Mouse (Mus musculus) olfactory bulb, adult 2 months (tissue): Measurements from ENCODE around the gene Sbf2.

Experiments
- CTCF ChIP-seq: fragments of 200-500 bp; IDR thresholded peaks from 2 replicates; pipeline ENCODE4 v1.5.1; 2012; ENCODE audit warnings: low read depth, mild to moderate bottlenecking, low read length, moderate library complexity; ENCODE audit not compliant: insufficient read depth
- POLR2A ChIP-seq: fragments of 200-500 bp; IDR thresholded peaks from 2 replicates; pipeline ENCODE4 v1.6.1; 2012; ENCODE audit warnings: mild to moderate bottlenecking, low read depth, low read length, moderate library complexity; ENCODE audit not compliant: insufficient read depth

- no peak for TF ChIP-seq CTCF
- TF ChIP-seq POLR2A: no peak
These were observed 307.0 kb downstream of the Sbf2 start for GRCm38 (mm10) chr7:110307741-110308140.
